Mouse (Mus musculus) G1E (cell line): ENCODE results near the gene Slirp.

Experiments
- CTCF ChIP-seq: IDR thresholded peaks from 2 replicates; pipeline ENCODE4 v1.5.1; 2012; ENCODE audit warnings: low read depth, low read length, inconsistent platforms, mixed read lengths
- GATA1 ChIP-seq: IDR thresholded peaks from 2 replicates; pipeline ENCODE4 v1.6.1; 2012; ENCODE audit warnings: borderline replicate concordance, low read length, inconsistent platforms, mixed read lengths

GRCm38 (mm10) chr12:87416690-87417089 is 27.0 kb upstream of the Slirp start:
- TF ChIP-seq GATA1: no peak
- peak; percentile 87 for TF ChIP-seq CTCF
